Mouse (Mus musculus): Measurements from ENCODE around the gene Ino80e. TPM values are rescaled to one million over a fixed set of nuclear protein-coding genes. Genes with fewer than 3 reads are reported as not detected.
"Not testable (repeated sequence)": the region's sequence is repeated elsewhere in the genome, so short reads cannot be mapped to it uniquely, and the experiment has no call there.

Gene Ino80e
- polyA plus RNA-seq (2012; rRNA removed), result 33.7 and 39.6 TPM in 2 replicates

- DNase-seq (ENCODE audit: low read depth), result peak; percentile 41
These were observed at the start of gene Ino80e for GRCm38 (mm10) chr7:126862147-126862784. TSS of gene Ino80e (minus strand) at chr7:126862377.

- DNase-seq (ENCODE audit: low read depth), result no peak
These were observed 43.4 kb upstream of the Ino80e start for GRCm38 (mm10) chr7:126905590-126905989.

DNA sequence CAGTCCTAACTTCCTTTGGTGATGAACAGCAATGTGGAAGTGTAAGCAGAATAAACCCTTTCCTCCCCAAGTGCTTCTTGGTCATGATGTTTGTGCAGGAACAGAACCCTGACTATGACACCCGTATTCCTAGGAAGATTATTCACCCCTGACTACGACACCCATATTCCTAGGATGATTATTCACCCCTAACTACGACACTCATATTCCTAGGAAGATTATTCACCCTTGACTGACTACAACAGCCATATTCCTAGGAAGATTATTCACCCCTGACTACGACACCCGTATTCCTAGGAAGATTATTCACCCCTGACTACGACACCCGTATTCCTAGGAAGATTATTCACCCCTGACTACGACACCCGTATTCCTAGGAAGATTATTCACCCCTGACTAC, 37.6 kb upstream of the Ino80e start:
- DNase-seq (ENCODE audit: low read depth), result not testable (repeated sequence)

DNA sequence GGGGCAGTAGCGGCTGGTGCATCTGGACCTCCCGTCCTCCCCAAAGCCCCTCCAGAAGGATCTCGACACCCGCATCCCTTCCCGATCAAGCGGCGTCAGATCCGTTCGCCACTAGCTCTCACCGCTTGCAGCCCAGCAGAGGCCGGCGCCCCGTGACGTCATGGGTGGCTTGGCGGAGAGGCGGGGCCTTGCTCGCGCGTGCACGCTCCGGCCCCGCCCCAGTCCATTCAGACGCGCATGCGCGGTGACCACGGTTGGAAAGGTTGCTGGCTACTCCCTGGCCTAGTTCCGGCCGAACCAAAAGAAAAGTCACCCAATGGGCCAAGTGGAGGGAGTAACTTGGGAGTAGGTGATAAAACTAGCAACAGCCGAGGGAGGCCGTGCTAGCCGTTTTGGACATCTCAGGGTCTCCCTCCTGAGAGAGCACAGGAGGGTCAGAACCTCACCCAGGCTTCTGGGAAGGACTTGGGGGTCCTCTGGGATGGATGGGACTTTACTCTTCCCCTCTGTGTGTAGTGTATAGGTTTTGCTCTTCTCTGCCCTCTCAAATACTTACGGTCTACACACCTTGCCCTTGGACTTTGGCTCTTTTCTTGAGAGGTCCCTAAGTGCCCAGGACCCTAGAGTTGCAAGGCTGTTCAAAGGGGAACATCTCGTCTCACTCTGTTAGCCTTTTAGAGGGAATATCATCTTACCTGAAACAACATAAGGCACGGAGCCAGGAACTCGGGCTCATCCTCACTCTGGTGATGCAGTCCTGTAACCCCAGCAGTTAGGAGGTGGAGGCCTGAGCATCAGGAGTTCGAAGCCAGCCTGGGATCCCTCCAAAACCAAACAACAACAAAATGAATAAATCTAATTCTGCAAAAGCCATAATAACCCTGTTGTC, 36.2 kb upstream of the Ino80e start:
- DNase-seq (ENCODE audit: low read depth), result no peak

GRCm38 (mm10) chr7:126897390-126898101, 35.4 kb upstream of the Ino80e start:
- no peak for DNase-seq (ENCODE audit: low read depth)

DNA sequence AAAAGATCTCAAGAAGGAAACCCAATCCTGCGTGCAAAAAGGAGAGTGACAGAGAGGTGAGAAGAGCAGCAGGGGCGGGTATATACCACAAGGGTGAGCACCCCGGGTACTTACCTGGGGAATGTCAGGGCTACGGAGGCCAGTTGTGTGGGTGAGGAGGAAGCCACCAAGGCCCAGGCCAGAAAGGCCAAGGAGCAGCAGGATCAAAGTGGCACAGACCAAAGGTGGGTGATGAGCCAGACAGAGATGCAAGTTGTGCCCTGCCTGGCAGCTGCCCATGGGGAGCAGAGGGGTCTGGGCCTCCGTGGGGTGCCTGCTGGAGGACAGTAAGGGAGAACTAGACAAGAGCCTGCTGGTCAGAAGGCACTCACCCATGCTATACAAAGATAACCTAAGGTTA, 34.7 kb upstream of the Ino80e start:
- DNase-seq (ENCODE audit: low read depth), result no peak

- no peak for DNase-seq (ENCODE audit: low read depth)
These were observed 26.7 kb upstream of the Ino80e start for GRCm38 (mm10) chr7:126888852-126889251.

- DNase-seq (ENCODE audit: low read depth), result no peak
These were observed 25.1 kb upstream of the Ino80e start for GRCm38 (mm10) chr7:126887281-126887680.

DNA sequence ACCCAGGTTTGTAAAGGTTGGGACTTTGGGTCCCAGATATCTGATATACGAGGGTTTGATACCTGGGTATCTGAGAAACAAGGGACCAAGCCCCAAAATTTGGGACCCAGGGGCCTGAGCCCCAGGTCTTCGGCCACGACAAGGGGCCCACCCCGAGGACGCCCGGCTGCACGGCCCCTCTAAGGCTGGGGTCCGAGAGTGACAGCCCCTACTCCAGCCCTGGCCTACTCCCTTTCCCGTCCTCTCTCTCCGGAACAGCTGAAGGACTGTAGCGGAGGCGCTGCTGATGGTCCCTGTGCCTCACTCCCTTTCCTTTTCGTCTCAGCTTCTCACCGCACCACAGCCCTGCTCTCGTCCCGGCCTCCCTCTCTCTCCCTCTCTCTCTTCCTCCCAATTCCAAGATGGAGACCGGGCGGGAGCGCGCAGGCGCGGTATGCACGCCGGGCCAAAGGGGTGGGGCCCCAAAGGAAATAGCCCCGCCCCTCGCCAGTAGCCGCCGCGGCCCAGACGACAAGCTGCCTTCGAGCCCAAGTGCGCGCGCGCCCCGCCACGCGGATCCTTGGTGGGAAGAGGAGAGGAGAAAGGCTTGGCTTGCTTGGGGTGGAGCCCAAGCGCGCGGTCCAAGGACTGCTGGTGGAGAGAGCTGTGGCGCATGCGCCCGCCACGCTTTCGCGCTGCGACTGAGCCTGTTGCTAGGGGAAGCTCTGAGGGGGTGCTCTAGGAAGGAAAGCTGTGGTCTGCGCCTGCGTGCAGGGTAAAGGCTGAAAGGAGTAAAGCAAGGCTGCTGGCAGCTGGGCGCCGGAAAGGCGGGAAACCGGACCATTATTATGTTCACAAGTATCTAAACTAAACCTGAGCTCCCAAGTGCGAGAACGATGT, 22.3 kb upstream of the Ino80e start, which contains the start of gene Taok2:
Gene Taok2 (minus strand): TSS at position 418 of the 879 bp plus-strand sequence.
- peak; percentile 58 for DNase-seq (ENCODE audit: low read depth)

DNA sequence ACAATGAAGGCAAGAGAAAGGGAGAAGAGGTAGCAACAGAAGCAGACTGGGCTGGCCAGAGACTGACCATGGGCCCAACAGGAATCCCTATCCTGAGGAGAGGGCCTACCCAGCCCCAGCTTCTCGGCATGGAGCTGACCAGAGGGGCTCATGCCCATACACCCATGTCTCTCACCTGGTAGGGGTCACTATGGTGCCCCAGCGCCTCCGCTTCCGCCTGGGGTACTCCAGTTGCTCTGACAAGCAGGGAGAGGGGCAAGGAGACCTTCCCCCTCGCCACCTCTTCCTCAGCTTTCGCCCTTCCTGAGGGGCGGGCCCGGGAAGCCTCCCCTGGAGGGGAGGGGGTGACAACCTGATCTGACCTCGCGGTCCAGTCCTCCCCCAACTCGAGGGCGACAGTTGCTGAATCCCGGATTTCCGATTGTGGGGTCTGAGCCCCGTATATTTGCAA, 21.6 kb upstream of the Ino80e start:
- DNase-seq (ENCODE audit: low read depth), result no peak

DNA sequence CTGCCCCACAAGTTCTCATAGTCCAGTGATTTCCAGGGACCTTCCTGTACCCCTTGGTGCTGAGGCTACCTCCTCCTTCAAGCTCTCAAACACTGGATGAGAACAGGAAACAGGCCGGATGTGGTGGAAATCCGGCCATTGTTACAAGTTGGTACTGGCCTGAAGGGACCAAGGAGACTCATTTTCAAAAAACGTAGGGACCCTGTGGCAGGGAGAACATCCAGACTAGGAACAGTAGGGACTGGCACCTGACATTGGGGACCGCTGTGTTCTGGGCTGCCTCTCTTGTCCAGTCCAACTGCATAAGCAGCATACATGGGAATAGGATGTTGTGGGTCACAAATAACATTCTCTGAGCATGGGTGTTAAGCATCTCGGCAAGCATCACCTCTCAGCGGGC, 18.9 kb upstream of the Ino80e start:
- no peak for DNase-seq (ENCODE audit: low read depth)

DNA sequence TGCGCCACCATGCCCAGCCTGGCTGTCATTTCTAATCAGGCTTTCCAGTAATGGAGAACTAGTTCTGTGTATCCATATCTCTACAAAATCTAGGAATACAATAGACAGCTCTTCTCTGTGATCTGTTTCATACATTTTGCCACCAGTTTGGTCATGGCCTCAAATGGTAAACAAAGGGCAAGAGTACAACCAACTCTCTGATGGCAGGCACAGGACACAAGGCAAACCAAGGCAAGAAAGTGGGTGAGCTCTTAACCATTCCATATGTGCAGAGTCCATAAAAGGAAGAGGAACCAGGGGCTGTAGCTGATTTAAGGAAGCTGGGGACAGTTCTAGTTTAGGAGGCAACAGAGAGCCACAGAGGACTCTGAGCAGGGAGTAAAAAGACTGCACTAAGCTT, 15.1 kb upstream of the Ino80e start:
- DNase-seq (ENCODE audit: low read depth), result no peak

GRCm38 (mm10) chr7:126870520-126870891, 8.3 kb upstream of the Ino80e start:
- no peak for DNase-seq (ENCODE audit: low read depth)

DNA sequence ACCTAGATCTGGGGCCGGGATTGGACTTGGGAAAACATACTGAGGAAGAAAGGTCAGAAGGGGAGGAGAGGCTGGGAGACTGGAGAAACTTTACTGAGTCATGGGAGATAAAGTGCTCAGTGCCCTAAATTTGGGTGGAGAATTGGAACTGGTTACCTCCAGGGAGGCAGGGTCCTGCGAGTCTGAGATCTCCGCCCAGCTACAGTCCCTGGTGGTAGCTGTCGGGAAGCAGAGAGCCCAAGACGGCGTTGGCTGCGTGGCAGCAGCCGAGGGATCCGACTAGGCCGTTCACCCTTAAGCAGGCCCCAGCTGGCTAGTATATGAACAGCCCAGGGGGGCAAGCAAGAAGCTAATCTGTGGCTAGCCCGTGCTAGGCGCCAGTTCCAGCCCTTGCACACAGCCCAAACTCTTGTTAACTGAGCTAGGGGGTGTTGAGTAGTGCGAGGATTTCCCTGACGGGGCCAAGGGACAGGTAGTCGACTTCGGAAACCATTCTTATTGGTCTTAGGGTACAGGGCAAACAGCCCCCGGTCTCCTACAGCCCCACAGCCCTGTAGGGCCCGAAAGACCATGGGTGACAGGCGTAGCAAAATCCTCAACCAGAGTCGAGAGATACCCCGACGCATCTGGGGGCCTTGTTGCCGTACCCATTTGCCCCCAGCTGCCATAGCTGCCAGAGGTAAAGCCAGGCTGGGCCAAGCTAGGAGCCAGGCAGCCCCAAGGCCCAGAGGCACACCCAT, 7.8 kb upstream of the Ino80e start:
- DNase-seq (ENCODE audit: low read depth), result no peak

GRCm38 (mm10) chr7:126868003-126868402, 5.8 kb upstream of the Ino80e start:
- DNase-seq (ENCODE audit: low read depth), result no peak

DNA sequence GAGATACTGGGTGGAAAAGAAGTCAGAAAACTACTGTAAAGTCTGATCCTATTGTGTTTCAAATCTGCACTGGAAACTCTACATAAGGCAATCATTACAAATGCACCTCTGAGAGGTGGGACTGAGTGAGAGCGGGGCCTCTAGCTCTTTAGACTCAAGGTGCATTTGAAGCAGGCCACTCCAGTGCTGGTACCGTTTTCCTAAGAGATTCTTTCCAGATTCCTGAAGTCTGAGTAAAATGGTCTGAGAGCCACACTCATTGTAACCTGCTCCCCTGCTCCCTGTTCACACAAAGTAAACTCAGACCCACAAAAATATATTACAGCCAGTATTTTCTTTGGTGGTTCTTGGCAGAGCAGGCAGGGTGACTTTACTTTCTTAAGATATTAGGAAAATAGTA, 5.4 kb upstream of the Ino80e start:
- no peak for DNase-seq (ENCODE audit: low read depth)

DNA sequence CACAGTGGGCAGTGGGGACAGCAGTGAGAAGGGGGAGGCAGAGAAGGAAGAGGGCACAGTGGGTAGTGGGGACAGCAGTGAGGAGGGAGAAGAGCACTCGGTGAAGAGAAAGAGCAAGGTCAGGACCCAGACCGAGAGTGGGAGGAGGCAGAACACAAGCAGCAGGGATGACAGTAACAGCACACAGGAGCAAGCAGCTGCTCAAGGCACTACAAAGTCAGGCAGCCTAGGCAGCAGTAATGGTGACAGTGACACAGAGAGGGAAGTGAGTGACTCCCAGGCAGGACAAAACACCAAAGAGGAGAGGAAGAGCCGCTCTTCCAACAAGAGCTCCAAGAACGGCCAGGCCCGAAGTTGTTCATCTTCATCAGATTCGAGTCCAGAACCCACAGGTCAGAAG, 1.6 kb upstream of the Ino80e start:
- no peak for DNase-seq (ENCODE audit: low read depth)

- DNase-seq (ENCODE audit: low read depth), result peak; percentile 49
These were observed 597 bp downstream of the Ino80e start, which contains the start of gene Hirip3 for GRCm38 (mm10) chr7:126861429-126862130. TSS of gene Hirip3 (plus strand) at chr7:126861972.

DNA sequence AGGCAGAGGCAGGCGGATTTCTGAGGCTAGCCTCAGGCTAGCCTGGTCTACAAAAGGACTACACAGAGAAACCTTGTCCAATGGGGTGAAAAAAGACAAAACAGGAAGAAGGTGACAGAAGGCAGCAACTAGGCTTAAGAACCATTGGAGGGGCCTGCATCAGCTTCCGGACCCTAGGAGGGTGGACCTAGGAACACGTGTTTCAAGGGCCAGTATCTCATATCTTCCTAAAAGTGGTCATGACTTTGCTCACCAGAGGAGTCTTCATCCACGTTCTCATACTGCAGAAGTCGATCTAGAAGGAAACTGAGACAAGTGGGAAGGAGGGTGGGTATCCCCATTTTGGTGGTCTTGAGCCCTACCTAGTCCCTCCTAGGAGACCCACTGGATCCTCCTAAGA, 1.2 kb downstream of the Ino80e start:
- DNase-seq (ENCODE audit: low read depth), result no peak
